Mouse (Mus musculus) cerebral cortex, adult 2 months (tissue): Measurements from ENCODE around the gene Ankrd24.

Source experiments
- WGBS: fragments of 180-500 bp; shearing (Covaris S2); methylation state at CpG from one replicate; pipeline ENCODE4 v1.1.7; 2018; 5-methylcytosine and 5-hydroxymethylcytosine counted together

Gene Ankrd24

GRCm38 (mm10) chr10:81644162-81644561 lies 15.8 kb downstream of the Ankrd24 start:
- WGBS: 43% methylated on average over 2 of the region's 2 CpGs

- 93% methylated on average over 18 of the region's 18 CpGs for WGBS
These were observed 16.4 kb downstream of the Ankrd24 start for GRCm38 (mm10) chr10:81644716-81645115.

GRCm38 (mm10) chr10:81645391-81645790 lies 17.1 kb downstream of the Ankrd24 start:
- WGBS: 90% methylated on average over 4 of the region's 4 CpGs

GRCm38 (mm10) chr10:81646015-81646555 lies 17.7 kb downstream of the Ankrd24 start:
- 73% methylated on average over 7 of the region's 7 CpGs for WGBS

- 1% methylated on average over 34 of the region's 52 CpGs for WGBS
These were observed 20.7 kb downstream of the Ankrd24 start, which contains the start of gene Gm10778 for GRCm38 (mm10) chr10:81648803-81649775. Gene Gm10778 (plus strand): TSS chr10:81649059.

GRCm38 (mm10) chr10:81655178-81655577 lies 26.8 kb downstream of the Ankrd24 start:
- 92% methylated on average over 10 of the region's 10 CpGs for WGBS

GRCm38 (mm10) chr10:81656174-81656573 lies 27.8 kb downstream of the Ankrd24 start:
- WGBS: 99% methylated on average over 2 of the region's 2 CpGs

- WGBS: no CpG with 5 or more reads among the region's 18 CpGs
These were observed 58.8 kb downstream of the Ankrd24 start for GRCm38 (mm10) chr10:81687114-81687513.
